Mouse (Mus musculus): ENCODE measurements around the gene Brk1.

DNA sequence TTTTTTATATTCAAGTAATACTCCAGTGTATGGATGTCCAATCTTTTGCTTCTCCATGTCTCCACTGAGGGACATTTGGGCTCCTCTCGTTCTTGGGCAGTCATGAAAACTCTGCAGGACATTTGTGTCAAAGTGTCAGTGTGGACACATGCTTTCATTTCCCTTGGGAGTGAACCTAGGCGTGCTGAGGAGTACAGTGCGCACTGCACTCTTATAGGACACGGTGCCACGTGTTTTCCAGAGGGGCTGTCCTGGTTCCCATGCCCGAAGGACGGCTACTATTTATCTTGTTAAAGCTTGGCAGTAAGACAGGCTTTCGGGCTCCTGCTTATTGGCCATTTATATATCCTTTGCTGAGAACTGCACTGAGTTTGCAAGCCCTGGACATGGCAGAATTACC, 38.0 kb downstream of the Brk1 start:
- no peak for TF ChIP-seq FLI1 (IDR thresholded peaks at IDR 0.05; ENCODE audit: low read length)
- no peak for TF ChIP-seq GATA1 (IDR thresholded peaks at IDR 0.05; ENCODE audit: borderline replicate concordance, low read length)

Data from megakaryocyte, embryonic 14.5 days (primary cell).